Mouse (Mus musculus): ENCODE results near the gene Fen1. TPM values are rescaled to one million over a fixed set of nuclear protein-coding genes. Genes with fewer than 3 reads are reported as not detected.

The Fen1 gene
- 31.1 and 31.2 TPM in 2 replicates for polyA plus RNA-seq (2012; ENCODE audit: insufficient read depth, insufficient read length, missing spikeins)

DNA sequence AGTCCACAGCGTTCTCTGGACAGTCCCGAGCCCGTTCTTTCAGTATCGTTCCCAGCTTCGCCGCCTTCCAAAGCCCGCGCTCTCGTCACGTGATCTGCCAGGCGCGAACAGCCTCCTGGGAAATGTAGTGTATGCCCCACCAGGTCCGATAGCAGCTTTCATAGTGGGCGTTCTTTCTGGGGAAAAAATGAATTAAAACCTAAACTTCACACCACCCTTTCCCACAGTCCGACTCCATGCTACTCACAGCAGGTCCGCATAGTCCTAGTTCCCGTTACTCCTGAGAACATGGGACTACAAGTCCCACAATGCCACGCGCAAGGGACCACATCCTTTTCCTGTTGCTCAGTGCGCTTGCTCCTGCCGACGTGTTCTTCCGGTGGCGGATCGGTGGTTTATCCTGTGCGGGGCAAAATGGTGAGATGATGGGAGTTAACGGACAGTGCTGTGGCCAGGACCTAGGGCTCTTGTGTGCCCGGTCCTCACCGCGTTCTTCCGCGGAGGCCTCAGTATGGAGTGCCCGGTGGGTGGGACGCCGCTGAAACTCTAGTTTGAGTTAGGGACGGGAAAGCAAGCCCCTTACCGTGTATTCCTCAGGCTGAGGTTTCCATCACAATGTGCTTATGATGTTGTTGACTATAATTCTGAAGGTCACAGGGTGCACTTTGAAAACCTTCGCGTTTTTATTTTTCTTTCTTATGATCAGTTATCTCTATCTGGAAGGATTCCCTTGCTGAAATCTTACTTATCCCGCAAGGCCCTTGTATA, at the start of gene Fen1, which contains the start of gene Tmem258:
Gene Fen1 (minus strand): TSS at position 322 of the 768 bp plus-strand sequence.
Gene Tmem258 (plus strand): TSS at position 167 of the 768 bp plus-strand sequence.
- peak within 1 kb of the TSS; percentile 86 for H3K4me3 ChIP-seq (ENCODE audit: insufficient read depth, low read length)
- H3K27ac ChIP-seq (ENCODE audit: insufficient read depth, low read depth, low read length) = peak within 1 kb of the TSS; percentile 90
- no peak for TF ChIP-seq POLR2A (IDR thresholded peaks at IDR 0.05; ENCODE audit: borderline replicate concordance, low read depth, low read length)
- no peak for TF ChIP-seq CTCF (IDR thresholded peaks at IDR 0.05; ENCODE audit: low read depth, low read length)
- peaks cover 4% of the 10 kb centered on the region; the same call in 1 of the 2 replicates for H3K4me1 ChIP-seq (ENCODE audit: control insufficient read depth, insufficient read depth, low read length)

DNA sequence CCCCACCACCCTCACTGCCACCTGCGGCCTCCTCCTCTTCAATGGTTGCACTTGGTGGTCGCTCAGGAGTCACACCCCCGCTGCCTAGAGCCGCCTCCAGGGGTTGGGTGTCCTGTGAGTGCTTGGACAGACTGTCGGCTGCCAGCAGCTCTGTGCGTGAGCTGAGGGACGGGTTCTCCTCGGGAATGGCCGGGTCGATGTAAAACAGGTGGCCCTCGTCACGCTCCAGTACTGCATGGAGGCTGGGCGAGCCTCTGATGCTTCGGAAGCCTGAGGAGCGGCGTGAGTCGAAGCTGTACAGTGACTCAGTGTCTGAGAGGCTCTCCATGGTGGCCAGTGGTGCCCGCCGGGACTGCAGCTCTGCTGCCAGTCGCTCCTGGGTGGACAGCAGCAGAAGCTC, 44.2 kb upstream of the Fen1 start:
- TF ChIP-seq CTCF (IDR thresholded peaks at IDR 0.05; ENCODE audit: low read depth, low read length) (no peak), POLR2A (IDR thresholded peaks at IDR 0.05; ENCODE audit: borderline replicate concordance, low read depth, low read length) (no peak)
- Histone ChIP-seq H3K4me1 (ENCODE audit: control insufficient read depth, insufficient read depth, low read length) (no peaks in the 10 kb centered on the region), H3K4me3 (ENCODE audit: insufficient read depth, low read length) (no peak overlapping the region), H3K27ac (ENCODE audit: insufficient read depth, low read depth, low read length) (no peak overlapping the region)

DNA sequence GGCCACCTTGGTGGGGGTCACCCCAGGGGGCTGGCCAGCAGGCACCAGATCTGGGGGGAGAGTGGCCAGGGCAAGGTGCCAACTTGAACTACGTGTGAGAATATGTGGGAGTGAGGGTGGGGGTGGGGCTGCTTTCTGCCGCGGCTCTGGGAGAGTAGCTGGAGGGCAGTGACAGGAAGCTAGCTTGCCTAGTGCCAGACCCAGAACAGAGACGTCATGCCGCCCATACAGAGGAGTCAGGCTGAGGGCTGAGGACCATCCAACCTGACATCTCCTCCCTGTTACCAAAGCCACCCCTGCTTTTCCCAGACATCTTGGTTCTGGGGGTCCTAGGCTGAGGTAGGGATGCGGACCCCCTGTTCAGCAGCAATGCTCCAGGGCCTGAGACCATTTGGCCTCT, 43.2 kb upstream of the Fen1 start:
- no peak for TF ChIP-seq CTCF (IDR thresholded peaks at IDR 0.05; ENCODE audit: low read depth, low read length)
- no peak for TF ChIP-seq POLR2A (IDR thresholded peaks at IDR 0.05; ENCODE audit: borderline replicate concordance, low read depth, low read length)
- no peak overlapping the region for H3K4me3 ChIP-seq (ENCODE audit: insufficient read depth, low read length)
- no peak overlapping the region for H3K27ac ChIP-seq (ENCODE audit: insufficient read depth, low read depth, low read length)
- H3K4me1 ChIP-seq (ENCODE audit: control insufficient read depth, insufficient read depth, low read length) = no peaks in the 10 kb centered on the region

DNA sequence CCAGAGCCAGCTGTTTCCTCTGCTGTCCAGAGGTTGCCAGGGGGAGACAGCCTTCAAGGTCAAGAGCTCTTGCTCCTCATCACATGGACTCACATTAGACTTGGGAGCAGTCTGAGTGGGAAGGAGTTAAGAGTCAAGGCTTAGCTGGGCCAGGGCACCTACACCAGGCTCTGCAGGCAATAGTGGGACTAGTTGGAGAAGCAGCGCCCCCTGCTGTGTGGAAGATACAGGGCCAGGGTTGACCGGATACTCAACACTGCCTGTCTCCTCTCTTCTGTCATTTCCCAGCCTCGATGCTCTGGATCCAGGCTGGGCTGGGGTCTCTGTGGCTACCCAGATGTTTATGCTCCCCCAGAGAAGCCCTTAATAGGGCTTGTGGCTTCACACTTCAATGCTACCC, 40.2 kb upstream of the Fen1 start:
- Histone ChIP-seq H3K4me3 (ENCODE audit: insufficient read depth, low read length) (no peak overlapping the region), H3K27ac (ENCODE audit: insufficient read depth, low read depth, low read length) (no peak overlapping the region), H3K4me1 (ENCODE audit: control insufficient read depth, insufficient read depth, low read length) (0 out of 2 replicates have a peak, but pooled peaks cover 3% of the 10 kb centered on the region)
- TF ChIP-seq CTCF (IDR thresholded peaks at IDR 0.05; ENCODE audit: low read depth, low read length) (peak; percentile 37), POLR2A (IDR thresholded peaks at IDR 0.05; ENCODE audit: borderline replicate concordance, low read depth, low read length) (no peak)

DNA sequence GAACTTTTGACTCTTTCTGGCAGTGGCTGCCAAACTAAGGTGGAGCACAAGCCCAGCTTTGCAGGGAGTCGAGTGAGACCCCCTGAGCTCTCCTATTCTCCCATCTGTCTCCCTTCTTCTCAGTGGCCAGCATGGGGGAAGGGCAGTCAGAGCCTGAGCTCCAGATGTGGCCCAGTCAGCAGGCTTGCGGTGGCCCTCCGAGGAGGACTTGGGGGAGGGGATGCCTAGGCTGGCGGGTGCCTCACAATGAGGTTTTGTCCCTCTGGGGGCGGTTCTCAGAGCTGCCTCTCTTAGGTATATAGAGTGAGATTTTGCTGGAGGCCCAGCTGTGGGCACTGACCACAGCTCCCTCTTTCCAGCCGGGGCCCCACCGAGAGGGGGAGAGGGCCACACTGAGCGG, 38.9 kb upstream of the Fen1 start:
- Histone ChIP-seq H3K27ac (ENCODE audit: insufficient read depth, low read depth, low read length) (no peak overlapping the region), H3K4me1 (ENCODE audit: control insufficient read depth, insufficient read depth, low read length) (0 out of 2 replicates have a peak, but pooled peaks cover 3% of the 10 kb centered on the region), H3K4me3 (ENCODE audit: insufficient read depth, low read length) (no peak overlapping the region)
- TF ChIP-seq POLR2A (IDR thresholded peaks at IDR 0.05; ENCODE audit: borderline replicate concordance, low read depth, low read length) (no peak), CTCF (IDR thresholded peaks at IDR 0.05; ENCODE audit: low read depth, low read length) (no peak)

DNA sequence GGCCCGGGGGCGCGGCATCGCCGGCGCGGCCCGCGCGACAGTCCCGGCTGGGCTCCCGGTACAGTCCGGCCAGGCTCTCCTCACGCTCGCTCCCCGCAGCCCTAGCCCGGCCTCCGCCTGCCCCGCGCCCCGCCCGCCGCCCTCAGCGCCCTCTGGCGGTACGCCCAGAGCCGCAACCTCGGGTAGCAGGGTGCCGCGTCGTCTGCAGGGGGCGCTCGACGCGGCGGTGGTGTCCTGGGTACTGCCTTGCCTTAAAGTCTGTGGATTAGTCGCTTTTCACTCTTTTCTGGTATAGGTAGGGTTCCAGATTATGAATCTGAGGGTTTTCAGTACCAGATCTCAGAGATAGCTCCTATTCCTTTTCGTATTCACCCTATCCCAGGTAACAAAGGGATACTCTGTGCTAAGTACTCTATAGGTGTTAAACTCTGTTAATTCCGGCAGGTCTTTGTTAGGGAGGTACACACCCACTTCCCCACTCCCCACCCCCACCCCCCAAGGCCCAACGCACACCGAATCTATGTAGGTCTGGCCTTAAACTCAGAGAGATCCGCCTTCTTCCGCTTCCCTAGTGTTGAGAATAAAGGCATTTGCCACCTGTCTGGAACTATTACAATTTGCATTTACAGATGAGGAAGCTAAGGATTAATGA, 36.8 kb upstream of the Fen1 start, which contains the start of gene Myrf:
Gene Myrf (minus strand): TSS at position 95 of the 652 bp plus-strand sequence.
- Histone ChIP-seq H3K27ac (ENCODE audit: insufficient read depth, low read depth, low read length) (no peak within 1 kb of the TSS), H3K4me1 (ENCODE audit: control insufficient read depth, insufficient read depth, low read length) (0 out of 2 replicates have a peak, but pooled peaks cover 3% of the 10 kb centered on the region), H3K4me3 (ENCODE audit: insufficient read depth, low read length) (peak within 1 kb of the TSS; percentile 58)
- TF ChIP-seq CTCF (IDR thresholded peaks at IDR 0.05; ENCODE audit: low read depth, low read length) (peak; percentile 99), POLR2A (IDR thresholded peaks at IDR 0.05; ENCODE audit: borderline replicate concordance, low read depth, low read length) (no peak)

DNA sequence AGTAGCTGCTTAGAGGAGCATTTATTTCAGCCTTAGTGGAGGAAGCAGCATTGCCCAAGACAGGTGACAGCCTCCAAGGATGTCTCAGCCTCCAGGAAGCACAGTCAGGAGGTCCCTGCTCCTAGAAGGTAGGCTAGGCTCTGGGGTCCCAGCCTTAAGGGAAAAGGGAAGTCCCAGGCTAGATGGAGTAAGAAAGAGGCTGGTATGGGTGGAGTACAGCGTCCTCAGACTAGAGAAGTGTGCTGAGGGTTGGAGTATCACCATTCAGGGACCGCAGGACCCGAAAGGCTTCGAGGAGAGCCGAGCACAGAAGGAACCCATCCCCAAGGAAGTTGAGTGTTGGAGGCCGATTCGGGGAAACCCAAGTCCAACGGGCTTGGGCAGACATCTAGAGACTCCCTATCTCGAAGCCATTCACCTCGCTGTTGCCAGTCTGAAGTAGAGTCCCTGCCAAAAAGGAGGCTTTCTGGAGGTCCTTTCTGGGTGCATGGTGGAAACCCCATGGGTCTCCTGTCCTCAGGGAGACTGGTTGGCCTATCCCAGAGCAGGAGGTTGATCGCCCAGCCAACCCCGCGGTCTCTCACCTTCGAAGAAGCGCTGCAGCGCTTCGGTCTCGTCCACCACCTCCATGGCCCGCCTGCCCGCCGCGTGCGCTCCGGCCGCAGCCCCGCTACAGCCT, 36.1 kb upstream of the Fen1 start:
- H3K4me3 ChIP-seq (ENCODE audit: insufficient read depth, low read length) = peak overlapping the region; percentile 58
- TF ChIP-seq POLR2A (IDR thresholded peaks at IDR 0.05; ENCODE audit: borderline replicate concordance, low read depth, low read length) = no peak
- TF ChIP-seq CTCF (IDR thresholded peaks at IDR 0.05; ENCODE audit: low read depth, low read length) = no peak
- no peak overlapping the region for H3K27ac ChIP-seq (ENCODE audit: insufficient read depth, low read depth, low read length)
- 0 out of 2 replicates have a peak, but pooled peaks cover 3% of the 10 kb centered on the region for H3K4me1 ChIP-seq (ENCODE audit: control insufficient read depth, insufficient read depth, low read length)

DNA sequence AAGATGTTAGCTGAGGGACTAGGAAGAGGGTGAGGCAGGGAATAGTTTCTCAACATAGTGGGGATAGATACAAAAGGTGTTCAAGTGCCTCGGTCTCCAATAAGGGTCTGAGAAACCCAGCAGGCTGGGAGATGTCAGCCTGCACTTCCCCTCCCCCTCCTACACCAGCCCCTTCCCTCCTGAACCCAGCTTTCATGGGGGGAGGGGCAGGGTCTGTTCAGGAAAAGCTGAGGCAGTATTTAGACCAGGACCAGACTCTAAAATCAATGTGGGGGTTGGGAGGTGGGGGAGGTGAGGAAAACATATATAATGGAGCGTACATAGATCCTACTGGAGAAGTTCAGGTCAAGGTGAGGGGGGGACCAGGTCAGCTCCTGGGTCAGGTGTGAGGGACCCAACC, 35.5 kb upstream of the Fen1 start:
- TF ChIP-seq CTCF (IDR thresholded peaks at IDR 0.05; ENCODE audit: low read depth, low read length) (no peak), POLR2A (IDR thresholded peaks at IDR 0.05; ENCODE audit: borderline replicate concordance, low read depth, low read length) (no peak)
- no peak overlapping the region for H3K27ac ChIP-seq (ENCODE audit: insufficient read depth, low read depth, low read length)
- 0 out of 2 replicates have a peak, but pooled peaks cover 3% of the 10 kb centered on the region for H3K4me1 ChIP-seq (ENCODE audit: control insufficient read depth, insufficient read depth, low read length)
- H3K4me3 ChIP-seq (ENCODE audit: insufficient read depth, low read length) = no peak overlapping the region

DNA sequence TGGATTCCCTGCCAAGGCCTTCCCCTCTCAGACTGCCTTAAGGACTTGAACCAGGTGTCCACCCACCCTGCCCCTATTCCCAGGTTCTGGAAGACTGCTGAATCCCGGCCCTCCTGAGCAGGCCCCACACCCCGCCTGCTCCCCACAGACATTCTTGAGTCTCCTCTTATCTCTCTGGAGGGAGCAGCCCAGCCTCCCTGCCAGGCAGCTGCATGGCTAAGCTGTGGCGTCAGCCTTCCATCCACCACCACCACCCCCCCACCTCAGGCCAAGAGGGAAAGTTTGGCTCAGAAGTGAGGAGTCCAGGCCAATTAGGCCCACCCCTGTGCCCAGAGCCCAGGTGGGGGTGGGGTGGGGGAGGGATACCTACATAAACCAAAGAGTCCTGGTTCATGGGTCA, 34.5 kb upstream of the Fen1 start:
- TF ChIP-seq CTCF (IDR thresholded peaks at IDR 0.05; ENCODE audit: low read depth, low read length) (no peak), POLR2A (IDR thresholded peaks at IDR 0.05; ENCODE audit: borderline replicate concordance, low read depth, low read length) (no peak)
- Histone ChIP-seq H3K4me3 (ENCODE audit: insufficient read depth, low read length) (no peak overlapping the region), H3K4me1 (ENCODE audit: control insufficient read depth, insufficient read depth, low read length) (0 out of 2 replicates have a peak, but pooled peaks cover 3% of the 10 kb centered on the region), H3K27ac (ENCODE audit: insufficient read depth, low read depth, low read length) (no peak overlapping the region)

Data from bone marrow macrophage, adult 2 months (primary cell).